Mouse (Mus musculus) spleen, embryonic (tissue): ENCODE results near the gene Mmp8.

Experiments used
- CTCF ChIA-PET: fragments of 350-600 bp; sonication (Branson Sonifier 250); formaldehyde crosslinking; loops from one replicate; lab custom pipeline; 2022; lab: Charles Lee

Gene Mmp8

GRCm38 (mm10) chr9:7593272-7593812 lies 35.1 kb downstream of the Mmp8 start:
- CTCF ChIA-PET, result no interaction called here

- CTCF ChIA-PET, result interaction anchor here (0.7 to 1.6 kb wide), 5 partner anchors 8 to 379 kb away, joined by 3 to 4 read pairs (median 3); no protein-coding TSS in a partner anchor
Measured at GRCm38 (mm10) chr9:7594816-7595540, 36.7 kb downstream of the Mmp8 start.

- CTCF ChIA-PET, result interaction anchor here (0.6 to 0.9 kb wide), 2 partner anchors 8 to 542 kb away, joined by 3 to 6 read pairs; no protein-coding TSS in a partner anchor
Measured at GRCm38 (mm10) chr9:7602982-7603742, 44.9 kb downstream of the Mmp8 start.

GRCm38 (mm10) chr9:7604005-7604404 lies 45.7 kb downstream of the Mmp8 start:
- CTCF ChIA-PET, result no interaction called here

GRCm38 (mm10) chr9:7605638-7606037 lies 47.4 kb downstream of the Mmp8 start:
- CTCF ChIA-PET, result no interaction called here
